Mouse (Mus musculus) lung, adult 2 months (tissue): ENCODE data around the gene Gon4l. TPM values are rescaled to one million over a fixed set of nuclear protein-coding genes. Genes with fewer than 3 reads are reported as not detected.
"Not testable (repeated sequence)": the region's sequence is repeated elsewhere in the genome, so short reads cannot be mapped to it uniquely, and the experiment has no call there.

ENCODE experiments used
- DNase-seq: peaks from one replicate; pipeline ENCODE4 v3.0.0; 2022
- H3K4me1 ChIP-seq: fragments of 200-500 bp; 2 replicates; pipeline ENCODE4 v1.6.1; 2011; ENCODE audit warnings: low read length; ENCODE audit not compliant: control insufficient read depth, insufficient read depth
- H3K4me3 ChIP-seq: fragments of 200-500 bp; replicated peaks from 2 replicates; pipeline ENCODE3; 2011; ENCODE audit warnings: low read depth, mild to moderate bottlenecking, control low read depth, low read length; ENCODE audit errors: extremely low read depth
- CTCF ChIP-seq: fragments of 200-500 bp; IDR thresholded peaks from 2 replicates; pipeline ENCODE4 v1.5.1; 2011; ENCODE audit warnings: mild to moderate bottlenecking, low read length, control low read depth; ENCODE audit not compliant: insufficient read depth
- POLR2A ChIP-seq: fragments of 200-500 bp; IDR thresholded peaks from 2 replicates; pipeline ENCODE4 v1.6.1; 2011; ENCODE audit warnings: low read depth, mild to moderate bottlenecking, control low read depth, low read length, borderline replicate concordance; ENCODE audit errors: extremely low read depth
- WGBS: fragments of 180-500 bp; shearing (Covaris S2); methylation state at CpG from one replicate; pipeline ENCODE4 v1.1.7; 2018; 5-methylcytosine and 5-hydroxymethylcytosine counted together
- polyA plus RNA-seq: library from polyadenylated mRNA; depleted of rRNA; stranded (reverse); fragments of >200 nt; gene quantifications from 2 replicates; pipeline ENCODE4 v1.2.3, GENCODE M21; 2012

Gon4l gene
- polyA plus RNA-seq, 1 experiment: 16.6 TPM

- TF ChIP-seq CTCF (no peak), POLR2A (no peak)
- Histone ChIP-seq H3K4me3 (no peak overlapping the region), H3K4me1 (no peaks in the 10 kb centered on the region)
- DNase-seq: no peak
- WGBS: 77% methylated on average over 4 of the region's 4 CpGs
Observed at GRCm38 (mm10) chr3:88849172-88849571, 14.1 kb downstream of the Gon4l start.

GRCm38 (mm10) chr3:88855837-88856236 is 20.8 kb downstream of the Gon4l start:
- Histone ChIP-seq H3K4me3 (no peak overlapping the region), H3K4me1 (peaks cover 2% of the 10 kb centered on the region; the same call in 1 of the 2 replicates)
- TF ChIP-seq CTCF (no peak), POLR2A (no peak)
- DNase-seq: peak; percentile 20
- 51% methylated on average over 6 of the region's 6 CpGs for WGBS

- no peak for DNase-seq
- Histone ChIP-seq H3K4me1 (no peaks in the 10 kb centered on the region), H3K4me3 (no peak overlapping the region)
- TF ChIP-seq CTCF (no peak), POLR2A (no peak)
- WGBS: 91% methylated on average over 3 of the region's 3 CpGs
Observed at GRCm38 (mm10) chr3:88862129-88862528, 27.1 kb downstream of the Gon4l start.

- not testable (repeated sequence) for H3K4me1 ChIP-seq, DNase-seq, H3K4me3 ChIP-seq
- no CpG with 5 or more reads among the region's 3 CpGs for WGBS
Observed at GRCm38 (mm10) chr3:88866735-88867134, 31.7 kb downstream of the Gon4l start.

GRCm38 (mm10) chr3:88867177-88867576 is 32.1 kb downstream of the Gon4l start:
- H3K4me1 ChIP-seq, H3K4me3 ChIP-seq, DNase-seq: not testable (repeated sequence)
- no CpG with 5 or more reads among the region's 8 CpGs for WGBS

- H3K4me1 ChIP-seq, H3K4me3 ChIP-seq, DNase-seq: not testable (repeated sequence)
- 88% methylated on average over 1 of the region's 4 CpGs for WGBS
Observed at GRCm38 (mm10) chr3:88868449-88868848, 33.4 kb downstream of the Gon4l start.

GRCm38 (mm10) chr3:88882536-88882935 is 47.5 kb downstream of the Gon4l start:
- DNase-seq, H3K4me3 ChIP-seq, H3K4me1 ChIP-seq: not testable (repeated sequence)
- 96% methylated on average over 4 of the region's 4 CpGs for WGBS

GRCm38 (mm10) chr3:88893011-88893410 is 58.0 kb downstream of the Gon4l start:
- not testable (repeated sequence) for H3K4me1 ChIP-seq, DNase-seq, H3K4me3 ChIP-seq
- 96% methylated on average over 7 of the region's 7 CpGs for WGBS

GRCm38 (mm10) chr3:88904803-88905202 is 69.8 kb downstream of the Gon4l start:
- H3K4me3 ChIP-seq: no peak overlapping the region
- H3K4me1 ChIP-seq: no peaks in the 10 kb centered on the region
- TF ChIP-seq POLR2A: no peak
- TF ChIP-seq CTCF: no peak
- no peak for DNase-seq
- 88% methylated on average over 3 of the region's 3 CpGs for WGBS

GRCm38 (mm10) chr3:88905209-88905608 is 70.2 kb downstream of the Gon4l start:
- WGBS: 79% methylated on average over 6 of the region's 6 CpGs
- H3K4me1 ChIP-seq: no peaks in the 10 kb centered on the region

GRCm38 (mm10) chr3:88905741-88906140 is 70.7 kb downstream of the Gon4l start:
- H3K4me3 ChIP-seq: no peak overlapping the region
- no peak for TF ChIP-seq CTCF
- TF ChIP-seq POLR2A: no peak
- no peaks in the 10 kb centered on the region for H3K4me1 ChIP-seq
- no peak for DNase-seq
- WGBS: 90% methylated on average over 2 of the region's 2 CpGs

More at GRCm38 (mm10) chr3:88905209-88905608, 70.2 kb downstream of the Gon4l start:
- no peak for DNase-seq
- TF ChIP-seq POLR2A (no peak), CTCF (no peak)
- H3K4me3 ChIP-seq: no peak overlapping the region
